Mouse (Mus musculus) brain, adult 2 months (tissue): ENCODE results near the gene Krtap5-4.
"Not testable (repeated sequence)": the region's sequence is repeated elsewhere in the genome, so short reads cannot be mapped to it uniquely, and the experiment has no call there.

Experiments used
- DNase-seq: peaks from one replicate; pipeline ENCODE4 v3.0.0; 2011; ENCODE audit warnings: low read depth, low spot score

The Krtap5-4 gene

GRCm38 (mm10) chr7:142321637-142322306 is 18.4 kb downstream of the Krtap5-4 start:
- not testable (repeated sequence) for DNase-seq

- DNase-seq: no peak
Observed at GRCm38 (mm10) chr7:142322641-142323040, 19.3 kb downstream of the Krtap5-4 start.

DNA sequence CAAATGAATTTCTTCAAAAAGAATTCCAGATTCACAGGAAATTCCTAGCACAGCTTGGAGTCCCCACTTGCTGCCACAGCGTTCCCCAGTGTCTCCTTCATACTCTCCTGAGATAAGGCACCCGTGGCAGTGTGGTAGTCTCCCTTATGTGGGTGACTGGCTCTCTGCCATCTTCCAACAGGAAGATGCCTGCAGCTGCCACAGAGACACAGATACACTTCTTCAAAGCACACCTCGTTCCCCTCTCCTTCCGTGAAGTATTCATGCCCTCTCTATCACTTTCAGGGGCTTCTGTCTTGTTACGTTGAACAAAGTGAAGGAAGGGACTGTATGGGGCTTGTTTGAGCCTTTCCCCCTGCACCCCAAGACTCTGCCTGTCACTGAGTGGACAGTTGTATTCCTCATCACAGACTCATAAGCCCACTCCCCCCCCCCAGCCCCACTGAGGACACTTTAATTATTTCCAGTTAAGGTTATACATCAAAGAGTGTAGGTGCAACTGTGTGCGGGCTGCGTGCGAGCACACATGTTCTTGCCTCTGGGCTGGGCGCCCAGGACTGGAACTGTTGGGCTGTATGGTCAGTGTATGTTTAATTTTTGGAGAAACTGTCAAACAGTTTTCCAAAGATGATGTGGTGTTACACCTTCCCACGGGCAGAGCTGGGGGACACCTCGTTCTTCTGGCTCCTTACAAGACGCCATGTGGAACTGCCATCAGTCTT is 20.2 kb downstream of the Krtap5-4 start:
- DNase-seq: peak; percentile 31

- DNase-seq: no peak
Observed at GRCm38 (mm10) chr7:142326714-142327445, 23.5 kb downstream of the Krtap5-4 start.

DNA sequence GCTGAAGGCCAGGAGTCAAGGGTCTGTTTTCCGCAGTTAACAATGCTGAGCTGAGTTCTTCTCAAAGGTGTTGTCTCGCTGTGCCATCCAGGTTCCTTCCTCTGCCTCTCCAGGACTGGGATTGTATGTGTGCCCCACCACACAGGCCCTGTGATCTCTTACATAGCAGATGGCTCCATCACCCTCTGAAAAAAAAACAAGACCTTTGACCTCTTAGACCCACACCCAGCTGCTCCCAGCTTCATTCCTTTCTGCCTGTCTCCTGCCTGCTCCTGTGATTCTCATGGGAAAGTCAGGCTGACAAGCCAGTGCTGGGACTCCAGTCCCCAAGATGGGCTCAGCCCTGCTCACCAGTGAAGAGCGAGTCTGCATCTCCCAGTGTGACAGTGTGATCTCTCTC is 25.2 kb downstream of the Krtap5-4 start:
- DNase-seq: no peak

GRCm38 (mm10) chr7:142330271-142330724 is 26.9 kb downstream of the Krtap5-4 start:
- DNase-seq: no peak

GRCm38 (mm10) chr7:142331281-142331680 is 27.9 kb downstream of the Krtap5-4 start:
- DNase-seq: no peak

GRCm38 (mm10) chr7:142332741-142333140 is 29.4 kb downstream of the Krtap5-4 start:
- DNase-seq: not testable (repeated sequence)

DNA sequence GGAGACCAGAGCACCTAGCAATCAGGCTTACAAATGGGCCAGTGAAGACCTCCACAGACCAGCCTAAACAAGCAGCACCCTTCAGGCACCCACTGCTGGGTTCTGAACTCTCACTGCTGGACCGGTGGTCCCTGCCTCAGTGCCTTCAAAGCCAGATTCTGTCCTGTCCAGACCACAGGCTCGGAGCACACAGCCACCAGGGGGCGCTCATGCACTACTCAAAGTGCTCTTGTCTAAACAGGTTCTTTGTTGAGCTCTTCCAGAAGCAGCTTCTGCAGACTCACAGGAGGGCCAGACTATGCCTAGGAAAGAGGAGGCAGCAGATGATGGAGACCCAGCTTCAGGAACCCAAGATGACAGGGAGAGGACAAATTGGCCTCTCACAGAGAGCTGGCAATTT is 30.9 kb downstream of the Krtap5-4 start:
- peak; percentile 95 for DNase-seq

DNA sequence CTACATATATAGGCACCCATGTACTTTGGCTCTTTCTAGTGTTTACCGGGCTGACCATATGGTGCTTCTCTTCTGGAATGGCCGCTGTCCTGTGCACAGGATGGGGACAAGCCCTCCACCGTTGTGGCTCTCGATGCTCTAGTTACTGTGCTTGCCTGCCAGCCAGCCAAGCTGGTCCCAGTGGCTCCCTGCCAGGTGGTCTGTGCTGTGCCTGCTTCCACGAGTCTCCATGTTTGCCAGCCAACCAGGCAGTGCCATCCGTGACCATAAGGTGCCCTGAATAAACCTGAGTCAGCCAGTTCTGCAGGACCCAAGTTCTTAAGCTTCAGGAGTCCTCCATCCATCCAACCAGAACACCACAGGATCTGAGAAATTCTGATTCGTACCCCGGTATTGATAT is 31.8 kb downstream of the Krtap5-4 start:
- peak; percentile 95 for DNase-seq

- peak; percentile 41 for DNase-seq
Observed at GRCm38 (mm10) chr7:142340269-142340970, 37.1 kb downstream of the Krtap5-4 start.

- DNase-seq: no peak
Observed at GRCm38 (mm10) chr7:142341564-142342246, 38.4 kb downstream of the Krtap5-4 start.

DNA sequence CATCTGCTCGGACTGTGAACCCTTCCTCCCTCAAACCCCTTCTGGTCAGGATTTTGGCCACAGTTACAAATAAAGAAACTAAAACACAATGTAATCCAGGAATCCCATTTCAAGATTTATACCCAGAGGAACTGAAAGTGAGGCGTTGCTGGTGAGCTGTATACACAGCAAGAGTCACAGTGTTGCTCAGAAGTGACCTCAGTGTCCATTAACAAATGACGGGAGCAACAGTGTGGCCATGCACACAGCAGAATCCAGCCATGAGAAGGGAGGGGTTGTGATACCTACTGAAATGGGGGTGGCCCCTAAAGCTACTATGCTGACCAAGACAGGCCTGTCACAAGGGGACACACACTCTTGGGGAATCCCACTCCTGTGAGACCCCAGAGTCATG is 38.9 kb downstream of the Krtap5-4 start:
- no peak for DNase-seq

GRCm38 (mm10) chr7:142347542-142347941 is 44.2 kb downstream of the Krtap5-4 start:
- no peak for DNase-seq

DNA sequence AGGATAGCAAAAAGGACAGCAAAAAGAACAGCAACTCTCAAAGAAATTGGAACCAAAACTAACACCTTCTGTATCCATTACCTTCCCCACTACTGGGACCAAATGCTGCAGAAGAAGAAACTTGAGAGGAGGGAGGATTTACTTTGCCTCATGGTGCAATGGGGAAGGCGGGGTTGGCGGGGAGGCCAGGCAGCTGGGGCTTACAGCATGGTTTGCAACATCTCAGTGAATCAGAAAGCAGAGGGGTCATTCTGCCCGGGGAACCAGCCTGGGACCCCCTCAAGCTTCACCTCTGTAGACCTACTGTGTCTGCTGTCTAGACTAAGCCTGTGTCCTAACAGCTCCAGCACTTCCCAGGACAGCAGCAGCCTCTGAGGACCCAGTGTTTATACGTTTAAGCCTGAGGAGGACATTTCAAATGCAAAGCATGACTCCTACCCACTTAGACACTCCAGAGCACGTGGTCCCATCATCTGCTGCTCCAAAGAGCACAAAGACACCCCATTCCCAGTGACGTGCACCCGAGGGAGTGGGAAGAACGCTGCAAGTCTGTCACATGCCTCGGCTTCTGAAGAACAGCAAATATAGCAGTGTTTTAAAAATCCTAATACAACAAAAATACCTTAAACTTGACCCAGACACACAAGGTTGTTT is 46.1 kb downstream of the Krtap5-4 start:
- DNase-seq: peak; percentile 90

GRCm38 (mm10) chr7:142351569-142351968 is 48.2 kb downstream of the Krtap5-4 start:
- DNase-seq: no peak

DNA sequence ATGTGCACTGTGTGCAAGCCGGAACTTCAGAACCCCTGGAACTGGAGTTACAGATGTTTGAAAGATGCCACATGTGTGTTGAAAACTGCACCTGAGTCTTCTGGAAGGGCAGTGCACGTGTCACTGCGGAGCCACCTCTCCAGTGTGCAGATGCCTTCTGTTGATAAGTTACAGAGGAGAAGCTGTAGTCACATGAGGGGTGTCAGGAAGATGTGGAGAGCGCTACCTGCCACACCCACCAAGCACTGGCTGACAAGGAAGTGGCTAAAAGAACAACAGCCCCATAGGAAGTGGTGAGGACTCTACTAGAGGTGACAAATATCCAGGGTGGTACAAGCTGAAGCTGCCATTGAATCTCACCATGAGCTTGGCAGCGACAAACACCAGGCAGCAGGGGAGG is 50.5 kb downstream of the Krtap5-4 start:
- DNase-seq: no peak
